10 mouse cellular contexts compared by ENCODE assay signal in the genomic region with DNA sequence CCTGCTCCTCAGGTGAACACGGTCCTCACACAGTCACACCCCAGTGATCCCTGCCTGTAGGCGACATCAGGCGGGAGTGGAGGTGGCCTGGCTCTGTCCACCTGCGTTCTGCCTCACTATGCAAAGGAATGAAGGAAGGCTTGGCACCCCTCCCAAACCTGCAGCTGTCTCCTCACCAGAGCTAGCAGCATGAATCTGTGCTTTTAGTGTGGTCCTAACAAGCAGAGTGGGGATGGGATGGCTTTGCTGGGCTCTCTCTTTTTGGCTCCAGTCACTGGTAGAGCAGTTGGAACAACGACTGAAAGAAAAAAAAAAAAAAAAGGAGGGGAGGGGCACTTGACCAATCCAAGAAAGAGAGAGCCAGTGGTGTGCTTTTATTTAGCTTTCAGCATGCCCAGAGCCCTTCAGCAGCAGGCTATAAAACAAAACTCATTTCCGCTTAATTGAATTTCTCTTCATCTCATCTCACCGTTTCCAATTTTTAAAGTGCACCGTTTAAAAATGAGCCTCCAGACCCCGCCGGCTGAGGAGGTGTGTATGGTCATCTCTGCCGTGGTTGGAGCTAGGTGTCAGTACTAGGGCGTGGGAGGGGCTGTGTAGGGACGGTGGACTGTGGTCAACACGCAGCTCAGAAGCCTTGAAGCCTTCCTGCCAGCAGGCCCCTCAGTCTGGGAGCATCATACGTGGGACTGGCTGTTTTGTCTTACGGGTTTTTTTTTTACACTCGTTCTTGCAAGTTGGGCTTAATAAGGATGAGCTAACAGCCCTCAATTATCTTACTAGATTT. TPM values are rescaled to one million over a fixed set of nuclear protein-coding genes. Genes with fewer than 3 reads are reported as not detected.
A peak's percentile ranks its signal among the peaks of the same experiment; 100 is the strongest.
DNase-seq lines count a peak whose midpoint lies in the region; ATAC-seq lines count a peak whose summit lies in the region.
"Had no signal": no experiment of that assay in that cellular context is flagged by ENCODE, and none has a peak within 500 bp of the region (broad histone marks: within the 10 kb centered on the region; RNA-seq: fewer than 3 reads in every experiment).

No protein-coding gene starts in this region.

- no peaks in the 10 kb centered on the region; the same call in 1 of the 2 replicates for H3K27me3 ChIP-seq in neural tube, embryonic 14.5 days (ENCODE audit: control insufficient read depth, insufficient read depth, low read length)

- H3K4me2 ChIP-seq in neural tube, embryonic 14.5 days (ENCODE audit: low read depth, low read length), result no peak overlapping the region; the same call in 1 of the 2 replicates
- H3K4me2 ChIP-seq: midbrain, embryonic 12.5 days had no signal

- H3K9me3 ChIP-seq in neural tube, embryonic 14.5 days (ENCODE audit: control insufficient read depth, low read length), result no peaks in the 10 kb centered on the region
- H3K9me3 ChIP-seq: midbrain, embryonic 12.5 days had no signal

- WGBS in neural tube, embryonic 14.5 days, result 26% methylated on average over 17 of the region's 17 CpGs

- H3K27ac ChIP-seq in neural tube, embryonic 14.5 days (ENCODE audit: low read depth, low read length), result no peak overlapping the region
- H3K27ac ChIP-seq: midbrain, embryonic 12.5 days had no signal

- no peak overlapping the region for H3K4me3 ChIP-seq in neural tube, embryonic 14.5 days (ENCODE audit: low read depth, low read length)
- H3K4me3 ChIP-seq: midbrain, embryonic 12.5 days had no signal

- H3K4me1 ChIP-seq in neural tube, embryonic 14.5 days (ENCODE audit: control insufficient read depth, insufficient read depth, low read length), result 0 out of 2 replicates have a peak, but pooled peaks cover 4% of the 10 kb centered on the region

- peak; percentile 73; the same call in 1 of the 2 replicates for ATAC-seq in neural tube, embryonic 14.5 days (ENCODE audit: low read depth)
- no peak for ATAC-seq in granulocyte monocyte progenitor cell, adult 5-6 weeks (replicated peaks; ENCODE audit: poor library complexity, severe bottlenecking)

- DNase-seq in kidney, adult 9 months, result peak; percentile 5
- no peak for DNase-seq in kidney, adult 11 months
- DNase-seq in cerebellum, postnatal 10 days, result peak; percentile 77 to 83
- DNase-seq in kidney, postnatal 14 days, result peak; percentile 29
- DNase-seq in liver, result no peak
- no peak for DNase-seq in testis, postnatal 10 days (ENCODE audit: low spot score)

- no peak overlapping the region for H3K9ac ChIP-seq in neural tube, embryonic 14.5 days (replicated peaks; ENCODE audit: low read depth, low read length)
- H3K9ac ChIP-seq: midbrain, embryonic 12.5 days had no signal

- H3K36me3 ChIP-seq in neural tube, embryonic 14.5 days (ENCODE audit: control insufficient read depth, insufficient read depth, low read length), result no peaks in the 10 kb centered on the region
- H3K36me3 ChIP-seq: midbrain, embryonic 12.5 days had no signal

RNA-seq across cellular contexts. Expression of gene Lhx4, which starts 52.9 kb away (rescaled TPM):
- polyA plus RNA-seq in neural tube, embryonic 14.5 days (2014; fragmentation: Nextera tagmentation; extraction: Ambion mirVana), result 4.7 and 5.8 TPM in 2 replicates
- total RNA-seq in granulocyte monocyte progenitor cell, adult 5-6 weeks (2014; fragmentation: Nextera tagmentation), result not detected in 2 replicates
- not detected in 2 replicates for total RNA-seq in granulocyte monocyte progenitor cell, adult 5-6 weeks (2017)
- total RNA-seq: layer of hippocampus, postnatal 10 days had no signal

Comparison
In these comparisons a context has a peak if more than half of its experiments do, and no peak if none do; other contexts are left out.
1. DNase-seq: peak in kidney, adult 9 months (single experiment), cerebellum, postnatal 10 days (2 of 2) and kidney, postnatal 14 days (single experiment); none in kidney, adult 11 months (single experiment), liver (single experiment) and testis, postnatal 10 days (single experiment).